Mouse (Mus musculus): ENCODE results near the gene Rpl36a.

GRCm38 (mm10) chrX:134599922-134600565 lies 14.6 kb downstream of the Rpl36a start:
- TF ChIP-seq POLR2A (IDR thresholded peaks at IDR 0.05; ENCODE audit: insufficient read depth, low read length) (no peak), CTCF (IDR thresholded peaks at IDR 0.05; ENCODE audit: low read depth, low read length) (no peak)
